Mouse (Mus musculus) CD4-positive, CD25-positive, alpha-beta regulatory T cell, adult 4 months (primary cell): ENCODE results near the gene Vav3. TPM values are rescaled to one million over a fixed set of nuclear protein-coding genes. Genes with fewer than 3 reads are reported as not detected.
A peak's percentile ranks its signal among the peaks of the same experiment; 100 is the strongest.

Experiments used
- ATAC-seq: one replicate; pipeline ENCODE4 v1.8.0; 2017
- polyA plus RNA-seq, 2 experiments: library from polyadenylated mRNA; unstranded; fragments of 100-300 nt; shearing (Covaris generic); gene quantifications; one replicate each; pipeline ENCODE4 v1.2.1; 2017

The Vav3 gene
- polyA plus RNA-seq, 2 experiments from 2014 or later = 10.1 to 13.1 TPM

DNA sequence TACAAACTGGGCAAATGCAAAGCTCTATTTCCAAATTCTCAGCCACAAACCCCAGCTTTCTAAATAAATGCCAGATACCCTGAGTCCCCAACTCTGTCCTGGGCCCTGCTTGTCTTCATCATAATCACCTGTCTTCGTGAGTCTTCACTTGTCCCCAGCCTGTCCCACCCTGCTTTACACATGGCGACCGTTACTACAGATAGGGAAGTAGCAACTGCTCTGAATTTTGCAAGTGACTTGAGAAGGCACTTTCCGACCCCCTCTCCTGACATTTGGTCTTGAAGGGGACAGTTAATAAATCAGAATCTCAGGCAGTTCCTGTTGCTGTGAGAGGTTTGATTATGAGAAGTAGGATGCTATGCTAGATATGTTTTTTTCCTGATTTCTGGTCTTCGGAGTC is 13.4 kb downstream of the Vav3 start:
- ATAC-seq = no peak

- ATAC-seq = no peak
These were observed 14.7 kb downstream of the Vav3 start for GRCm38 (mm10) chr3:109355158-109355557.

- peak; percentile 74 for ATAC-seq
These were observed 20.3 kb downstream of the Vav3 start for GRCm38 (mm10) chr3:109360746-109361145.

GRCm38 (mm10) chr3:109361882-109362281 is 21.4 kb downstream of the Vav3 start:
- peak; percentile 45 for ATAC-seq

DNA sequence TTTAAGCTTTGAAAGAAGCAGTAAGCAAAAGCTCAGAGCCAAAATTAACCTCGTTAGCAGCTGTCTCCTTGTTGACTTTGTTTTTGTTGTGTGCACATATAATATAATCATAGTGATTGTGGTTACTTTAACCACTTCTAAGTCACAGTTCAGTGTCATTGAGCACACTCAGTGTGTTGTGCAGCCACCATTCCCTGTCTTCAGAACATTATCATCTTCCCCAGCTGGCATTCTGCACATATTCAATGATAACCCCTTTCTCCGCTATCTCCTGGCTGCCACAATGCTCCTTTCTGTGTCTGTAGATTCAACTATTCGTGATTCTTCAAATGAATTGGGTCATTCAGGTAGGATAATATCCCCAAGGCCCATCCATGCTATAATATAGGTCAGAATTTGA is 21.9 kb downstream of the Vav3 start:
- ATAC-seq = no peak

GRCm38 (mm10) chr3:109363522-109363921 is 23.1 kb downstream of the Vav3 start:
- ATAC-seq = no peak

GRCm38 (mm10) chr3:109365875-109366274 is 25.4 kb downstream of the Vav3 start:
- ATAC-seq = no peak

DNA sequence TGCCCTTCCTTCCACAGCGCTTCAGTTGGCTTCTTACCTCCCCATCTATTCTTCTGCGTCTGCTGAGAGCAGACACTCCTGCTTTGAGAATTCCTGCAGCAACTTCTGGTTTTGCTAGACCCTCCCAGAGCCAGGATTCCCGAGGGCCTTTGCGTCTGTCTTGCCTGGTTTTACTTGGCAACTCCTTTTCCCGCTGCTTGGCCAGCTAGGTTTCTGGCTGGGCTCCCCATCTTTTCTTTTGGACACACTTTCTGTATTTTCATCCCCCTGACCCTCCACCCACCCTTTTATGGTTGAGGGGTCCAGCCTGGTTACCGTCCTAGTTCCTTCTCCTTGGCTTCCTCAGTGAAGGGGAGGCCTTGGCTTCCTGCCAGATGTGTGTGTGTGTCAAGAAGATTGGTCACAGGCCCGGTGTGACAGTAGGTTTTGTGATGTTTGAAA is 26.0 kb downstream of the Vav3 start:
- ATAC-seq = no peak

GRCm38 (mm10) chr3:109368383-109369289 is 28.2 kb downstream of the Vav3 start:
- ATAC-seq = no peak

DNA sequence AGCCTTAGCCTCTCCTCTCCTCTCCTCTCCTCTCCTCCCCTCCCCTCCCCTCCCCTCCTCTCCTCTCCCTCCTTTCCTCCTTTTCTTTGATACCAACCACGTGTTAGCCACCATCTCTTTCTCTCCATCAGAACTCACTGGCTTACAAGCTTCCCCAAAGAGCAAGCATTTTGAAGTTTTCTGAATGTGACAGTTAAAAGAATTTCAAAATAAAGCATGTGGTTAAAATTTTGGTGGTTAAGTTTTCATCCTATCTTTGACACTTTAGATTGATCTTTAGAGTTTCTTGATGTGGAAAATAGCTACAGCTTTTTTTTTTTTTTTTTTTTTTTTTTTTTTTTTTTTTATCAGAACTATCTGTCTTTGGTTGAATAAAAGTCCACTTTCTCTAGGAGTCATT is 31.1 kb downstream of the Vav3 start:
- ATAC-seq = peak; percentile 50

- peak; percentile 64 for ATAC-seq
These were observed 32.2 kb downstream of the Vav3 start for GRCm38 (mm10) chr3:109372678-109373077.

DNA sequence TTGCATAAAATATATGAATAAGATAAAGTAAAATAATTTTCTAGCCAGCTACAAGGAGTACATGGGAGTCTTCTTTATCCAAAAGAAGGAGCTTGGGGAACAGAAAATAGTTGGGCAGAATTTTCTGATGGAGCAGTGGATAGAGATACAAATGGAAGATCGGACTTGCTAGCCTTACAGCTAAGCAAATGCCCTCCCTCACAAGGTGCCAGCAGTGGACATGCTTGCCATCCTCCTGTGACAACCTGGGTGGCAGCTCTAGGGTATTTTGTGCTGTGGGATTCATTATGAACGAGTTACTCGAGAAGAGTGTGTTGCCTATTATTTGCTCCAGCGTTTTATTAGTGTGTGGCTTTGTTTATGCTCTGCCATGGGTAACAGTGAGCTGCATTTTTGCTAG is 37.8 kb downstream of the Vav3 start:
- ATAC-seq = no peak

- ATAC-seq = no peak
These were observed 38.2 kb downstream of the Vav3 start for GRCm38 (mm10) chr3:109378684-109379083.

DNA sequence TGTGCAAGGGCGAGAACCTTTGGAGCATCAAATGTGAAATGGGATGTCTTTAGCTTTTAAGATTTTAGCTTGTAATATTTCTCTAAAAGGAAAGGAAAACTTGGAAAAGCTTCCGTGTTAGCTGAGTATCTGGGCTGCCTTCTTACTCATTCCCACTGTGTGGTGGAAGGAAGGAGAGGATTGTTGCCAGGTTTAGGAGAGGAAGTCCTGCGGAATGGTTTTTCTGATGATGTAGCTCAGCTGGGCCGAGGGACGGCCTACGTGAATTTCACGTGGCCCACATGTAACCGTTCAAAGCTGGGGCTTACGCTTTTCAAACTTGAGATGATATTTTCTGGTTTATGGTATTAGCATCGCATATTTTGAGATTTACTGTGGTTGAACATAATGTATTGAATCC is 48.3 kb downstream of the Vav3 start:
- ATAC-seq = no peak

GRCm38 (mm10) chr3:109401527-109401926 is 61.1 kb downstream of the Vav3 start:
- ATAC-seq = no peak

DNA sequence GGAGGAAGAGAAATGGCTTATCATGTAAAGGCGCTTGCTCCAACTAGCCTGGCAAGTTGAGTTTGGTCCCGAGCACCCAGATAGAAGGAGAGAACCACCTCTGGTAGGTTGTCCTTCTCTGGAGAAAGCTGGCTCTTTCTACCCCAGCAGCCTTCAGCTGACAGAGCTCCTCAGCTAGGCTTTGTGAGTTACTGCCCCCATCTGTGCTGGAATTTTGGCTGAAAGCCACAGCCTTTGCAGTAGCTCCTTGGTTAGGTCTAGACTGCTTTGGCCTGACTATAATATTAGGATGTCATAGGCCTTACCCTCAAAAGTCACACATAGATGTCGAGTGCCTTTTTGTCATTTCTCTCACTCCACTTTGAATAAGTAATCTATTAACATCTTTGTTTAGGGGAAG is 70.8 kb downstream of the Vav3 start:
- ATAC-seq = no peak

DNA sequence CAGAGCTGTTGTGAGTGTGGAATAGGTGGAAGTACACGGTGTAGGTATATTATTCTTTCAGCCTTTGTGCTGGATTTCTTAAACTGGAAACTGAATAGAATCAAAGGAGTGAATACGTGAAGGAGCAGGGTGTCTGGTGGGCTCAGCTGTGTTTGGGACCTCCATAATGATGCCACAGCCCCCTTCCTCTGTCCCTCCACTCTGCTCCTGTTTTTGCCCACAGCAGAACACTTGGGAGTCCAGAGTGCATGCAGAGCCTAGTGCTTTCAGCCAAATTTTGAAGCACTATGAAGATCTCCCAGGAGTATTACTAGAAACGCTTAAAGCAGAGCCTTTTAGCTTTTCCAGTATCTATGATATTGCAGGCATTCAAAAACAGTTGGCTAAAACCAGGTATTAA is 80.0 kb downstream of the Vav3 start:
- ATAC-seq = no peak

DNA sequence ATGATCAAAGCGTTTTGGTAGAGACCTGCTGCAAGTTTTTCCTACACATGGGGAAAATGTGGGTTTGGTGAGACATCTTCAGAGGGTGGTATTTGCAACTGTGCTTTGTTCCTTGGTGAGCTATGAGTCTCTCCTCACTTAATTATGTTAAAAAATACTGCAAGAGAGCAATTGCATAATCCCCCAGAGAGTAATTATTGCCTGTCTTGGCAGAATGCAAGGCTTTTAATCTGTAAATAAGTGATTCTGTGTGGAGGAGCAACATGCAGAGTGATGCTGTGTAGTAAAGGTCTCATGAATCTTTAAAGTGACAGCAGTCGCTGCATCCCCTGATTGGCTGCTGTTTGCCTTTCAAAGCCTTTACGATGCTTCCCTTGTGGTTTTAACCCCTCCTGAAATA is 80.6 kb downstream of the Vav3 start:
- peak; percentile 53 for ATAC-seq

- ATAC-seq = no peak
These were observed 83.1 kb downstream of the Vav3 start for GRCm38 (mm10) chr3:109423440-109424079.

DNA sequence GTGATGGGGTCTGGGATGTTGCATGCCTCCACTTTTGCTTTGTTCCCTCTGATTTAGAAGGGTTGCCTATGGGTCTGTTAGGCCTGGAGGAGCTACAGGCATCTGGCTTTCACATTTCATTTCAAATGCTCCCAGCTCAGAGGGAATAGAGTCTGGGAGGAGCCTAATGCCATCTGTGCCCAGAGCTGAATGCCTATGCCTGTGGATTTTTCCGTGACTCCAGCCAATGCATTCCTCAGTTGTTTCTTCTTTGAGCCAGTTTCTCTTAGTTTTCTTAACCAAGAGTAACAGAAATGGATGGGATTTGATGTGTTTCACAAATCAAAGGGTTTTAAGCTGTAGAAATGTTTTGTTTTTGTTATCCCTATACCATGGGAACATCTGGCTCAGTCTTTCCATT is 90.8 kb downstream of the Vav3 start:
- no peak for ATAC-seq

- no peak for ATAC-seq
These were observed 98.1 kb downstream of the Vav3 start for GRCm38 (mm10) chr3:109438552-109438951.

- no peak for ATAC-seq
These were observed 98.8 kb downstream of the Vav3 start for GRCm38 (mm10) chr3:109439253-109439652.

GRCm38 (mm10) chr3:109440001-109440400 is 99.5 kb downstream of the Vav3 start:
- no peak for ATAC-seq

DNA sequence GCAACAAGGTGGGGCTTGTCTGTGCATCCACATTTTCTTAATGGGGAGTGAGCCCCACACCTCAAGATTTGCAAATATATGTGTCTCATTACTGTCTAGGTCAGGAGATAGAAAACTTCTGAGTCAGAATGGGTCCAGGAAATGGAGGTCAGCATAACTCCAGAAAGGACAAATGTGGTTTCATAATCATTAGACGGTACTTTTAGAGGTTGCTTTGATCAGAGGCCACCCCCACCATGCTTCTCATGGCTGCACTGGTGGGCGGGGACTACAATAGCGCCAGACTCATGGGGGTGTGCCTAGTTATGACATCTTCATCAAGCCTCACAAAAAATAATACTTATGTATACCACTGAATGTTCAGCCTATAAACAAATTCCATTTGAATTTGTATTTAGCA is 103.6 kb downstream of the Vav3 start:
- ATAC-seq = peak; percentile 88
